In genomic region chr11:94880896-94881840, GRCm38 (mm10) we compare ENCODE assay signal across 7 mouse cellular contexts. TPM values are rescaled to one million over a fixed set of nuclear protein-coding genes. Genes with fewer than 3 reads are reported as not detected.
A peak's percentile ranks its signal among the peaks of the same experiment; 100 is the strongest.
DNase-seq lines count a peak whose midpoint lies in the region; ATAC-seq and TF ChIP-seq lines count a peak whose summit lies in the region.

No protein-coding gene starts in this region.

- H3K27ac ChIP-seq in hindbrain, postnatal 0 days, result no peak overlapping the region
- peak overlapping the region; percentile 67 for H3K27ac ChIP-seq in neural tube, embryonic 15.5 days (replicated peaks)

- peaks cover 16% of the 10 kb centered on the region for H3K27me3 ChIP-seq in hindbrain, postnatal 0 days (ENCODE audit: insufficient read depth, low read length)
- H3K27me3 ChIP-seq in neural tube, embryonic 15.5 days (replicated peaks), result peaks cover 34% of the 10 kb centered on the region

- no peaks in the 10 kb centered on the region for H3K9me3 ChIP-seq in hindbrain, postnatal 0 days (ENCODE audit: low read length)
- no peaks in the 10 kb centered on the region for H3K9me3 ChIP-seq in neural tube, embryonic 15.5 days (replicated peaks)

- DNase-seq in lung, postnatal 10 days, result peak; percentile 36
- no peak for DNase-seq in lung, postnatal 25 days (ENCODE audit: low spot score)
- DNase-seq in fibroblast of lung, adult 2 months (ENCODE audit: low read depth), result peak; percentile 53
- DNase-seq in hindbrain, postnatal 0 days (ENCODE audit: low spot score), result peak; percentile 16
- DNase-seq in thymus, postnatal 25 days, result no peak
- DNase-seq in cerebellum, adult 18-20 months, result no peak

- ATAC-seq in hindbrain, postnatal 0 days, result no peak
- no peak for ATAC-seq in neural tube, embryonic 15.5 days (ENCODE audit: low FRiP score)

- no peaks in the 10 kb centered on the region for H3K36me3 ChIP-seq in hindbrain, postnatal 0 days (ENCODE audit: insufficient read depth, low read length)
- H3K36me3 ChIP-seq in neural tube, embryonic 15.5 days, result no peaks in the 10 kb centered on the region

- H3K4me2 ChIP-seq in hindbrain, postnatal 0 days (ENCODE audit: low read depth, low read length), result peak overlapping the region; percentile 45
- peak overlapping the region; percentile 57 for H3K4me2 ChIP-seq in neural tube, embryonic 15.5 days

- no peak overlapping the region for H3K9ac ChIP-seq in hindbrain, postnatal 0 days (replicated peaks; ENCODE audit: low read length)
- H3K9ac ChIP-seq in neural tube, embryonic 15.5 days (replicated peaks), result peak overlapping the region; percentile 32; the same call in 1 of the 2 replicates

- TF ChIP-seq CTCF in hindbrain, postnatal 0 days (IDR thresholded peaks at IDR 0.05; ENCODE audit: low read depth), result no peak

- peak overlapping the region; percentile 13; the same call in 1 of the 2 replicates for H3K4me3 ChIP-seq in hindbrain, postnatal 0 days (ENCODE audit: low read length)
- peak overlapping the region; percentile 20 for H3K4me3 ChIP-seq in neural tube, embryonic 15.5 days (replicated peaks)

- 6% methylated on average over 26 of the region's 27 CpGs for WGBS in hindbrain, postnatal 0 days
- 4% methylated on average over 26 of the region's 27 CpGs for WGBS in neural tube, embryonic 15.5 days

- peaks cover 6% of the 10 kb centered on the region; the same call in 1 of the 2 replicates for H3K4me1 ChIP-seq in hindbrain, postnatal 0 days (ENCODE audit: insufficient read depth, low read length)
- H3K4me1 ChIP-seq in neural tube, embryonic 15.5 days, result peaks cover 23% of the 10 kb centered on the region

RNA-seq across cellular contexts. Expression of gene Col1a1, which starts 54.9 kb away (rescaled TPM):
- 48.3 and 53.0 TPM in 2 replicates for total RNA-seq in hindbrain, postnatal 0 days (2014; rRNA removed)
- 56.5 and 73.3 TPM in 2 replicates for polyA plus RNA-seq in hindbrain, postnatal 0 days (2015; fragmentation: Nextera tagmentation; extraction: Ambion mirVana)
- polyA plus RNA-seq in neural tube, embryonic 15.5 days (2015; fragmentation: Nextera tagmentation; extraction: Ambion mirVana), result 317 and 375 TPM in 2 replicates

Comparison
In these comparisons a context has a peak if more than half of its experiments do, and no peak if none do; other contexts are left out.
1. DNase-seq: peak in lung, postnatal 10 days (single experiment), fibroblast of lung, adult 2 months (single experiment) and hindbrain, postnatal 0 days (single experiment); none in lung, postnatal 25 days (single experiment), thymus, postnatal 25 days (single experiment) and cerebellum, adult 18-20 months (0 of 2).